Mouse (Mus musculus): Measurements from ENCODE around the gene Cdip1. TPM values are rescaled to one million over a fixed set of nuclear protein-coding genes. Genes with fewer than 3 reads are reported as not detected.

Cdip1 gene
- polyA plus RNA-seq, 1 experiment, result 46.5 TPM

DNA sequence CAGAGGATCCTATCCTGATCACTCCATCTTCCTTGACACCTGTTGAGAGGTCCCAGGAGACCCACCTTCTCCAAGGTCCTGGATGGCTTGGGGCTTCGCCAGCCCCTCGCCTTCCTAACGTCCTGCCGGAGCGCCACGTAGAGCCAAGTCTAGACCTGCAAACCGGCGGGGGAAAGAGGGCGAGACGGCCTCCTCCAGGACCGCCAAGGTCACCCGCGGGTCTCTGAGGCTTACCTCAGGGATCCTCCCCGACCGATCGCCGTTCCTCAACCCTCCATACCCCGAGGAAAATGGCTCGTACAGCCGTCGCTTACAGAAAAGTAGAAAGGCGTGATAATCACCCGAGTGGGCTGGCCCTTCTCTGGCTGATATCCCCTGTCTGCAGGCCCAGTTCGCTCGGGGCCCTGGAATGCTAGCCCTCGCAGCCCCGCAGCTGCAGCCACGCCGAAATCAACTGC lies 752 bp downstream of the Cdip1 start:
- H3K36me3 ChIP-seq (ENCODE audit: control insufficient read depth, insufficient read depth, low read length, poor library complexity, severe bottlenecking), result no peaks in the 10 kb centered on the region

GRCm38 (mm10) chr16:4788176-4788575 lies 1.9 kb downstream of the Cdip1 start:
- Histone ChIP-seq H3K27me3 (ENCODE audit: control insufficient read depth, insufficient read depth, low read length, poor library complexity, severe bottlenecking) (no peaks in the 10 kb centered on the region), H3K36me3 (ENCODE audit: control insufficient read depth, insufficient read depth, low read length, poor library complexity, severe bottlenecking) (no peaks in the 10 kb centered on the region), H3K4me3 (ENCODE audit: low read depth, low read length) (no peak overlapping the region), H3K9ac (ENCODE audit: low read depth, poor library complexity, severe bottlenecking) (no peak overlapping the region), H3K27ac (ENCODE audit: insufficient read depth, low read length) (no peak overlapping the region), H3K9me3 (replicated peaks; ENCODE audit: control insufficient read depth, insufficient read depth, low read length, poor library complexity, severe bottlenecking) (no peaks in the 10 kb centered on the region), H3K4me1 (ENCODE audit: control insufficient read depth, insufficient read depth, low read length) (no peaks in the 10 kb centered on the region)
- TF ChIP-seq CTCF (IDR thresholded peaks at IDR 0.05; ENCODE audit: low read depth, low read length) (no peak), EP300 (IDR thresholded peaks at IDR 0.05; ENCODE audit: insufficient read depth, low read depth, low read length) (no peak), POLR2A (IDR thresholded peaks at IDR 0.05; ENCODE audit: insufficient read depth, low read length) (no peak)

More for the DNA sequence above, 752 bp downstream of the Cdip1 start:
- Histone ChIP-seq H3K4me1 (ENCODE audit: control insufficient read depth, insufficient read depth, low read length) (no peaks in the 10 kb centered on the region), H3K27me3 (ENCODE audit: control insufficient read depth, insufficient read depth, low read length, poor library complexity, severe bottlenecking) (no peaks in the 10 kb centered on the region), H3K9ac (ENCODE audit: low read depth, poor library complexity, severe bottlenecking) (peak overlapping the region; percentile 67), H3K4me3 (ENCODE audit: low read depth, low read length) (peak overlapping the region; percentile 93), H3K27ac (ENCODE audit: insufficient read depth, low read length) (no peak overlapping the region), H3K9me3 (replicated peaks; ENCODE audit: control insufficient read depth, insufficient read depth, low read length, poor library complexity, severe bottlenecking) (no peaks in the 10 kb centered on the region)
- TF ChIP-seq POLR2A (IDR thresholded peaks at IDR 0.05; ENCODE audit: insufficient read depth, low read length), result no peak
- no peak for TF ChIP-seq CTCF (IDR thresholded peaks at IDR 0.05; ENCODE audit: low read depth, low read length)

DNA sequence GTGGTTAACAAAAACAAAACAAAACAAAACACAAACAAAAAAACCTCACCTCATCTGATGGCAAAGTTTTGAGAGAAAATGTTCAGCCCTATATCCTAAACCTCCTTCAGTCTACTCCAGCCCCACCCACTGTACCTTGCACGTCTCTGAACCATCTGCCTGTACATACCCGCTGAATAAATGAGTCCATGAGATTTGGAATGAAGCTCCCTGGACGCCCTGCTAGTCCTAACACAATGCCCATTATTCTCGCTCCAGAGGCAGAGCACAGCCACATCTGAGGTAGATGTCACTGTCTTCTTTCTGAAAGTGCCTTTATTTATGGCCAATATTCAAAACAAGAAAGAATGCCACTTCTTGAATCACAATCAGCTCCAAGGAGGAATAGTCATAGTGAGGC lies 4.4 kb downstream of the Cdip1 start:
- no peak overlapping the region for H3K4me3 ChIP-seq (ENCODE audit: low read depth, low read length)
- H3K27me3 ChIP-seq (ENCODE audit: control insufficient read depth, insufficient read depth, low read length, poor library complexity, severe bottlenecking), result no peaks in the 10 kb centered on the region
- H3K9me3 ChIP-seq (replicated peaks; ENCODE audit: control insufficient read depth, insufficient read depth, low read length, poor library complexity, severe bottlenecking), result no peaks in the 10 kb centered on the region
- no peak overlapping the region for H3K27ac ChIP-seq (ENCODE audit: insufficient read depth, low read length)
- no peak overlapping the region for H3K9ac ChIP-seq (ENCODE audit: low read depth, poor library complexity, severe bottlenecking)
- TF ChIP-seq POLR2A (IDR thresholded peaks at IDR 0.05; ENCODE audit: insufficient read depth, low read length), result no peak
- no peak for TF ChIP-seq EP300 (IDR thresholded peaks at IDR 0.05; ENCODE audit: insufficient read depth, low read depth, low read length)
- no peak for TF ChIP-seq CTCF (IDR thresholded peaks at IDR 0.05; ENCODE audit: low read depth, low read length)
- H3K36me3 ChIP-seq (ENCODE audit: control insufficient read depth, insufficient read depth, low read length, poor library complexity, severe bottlenecking), result no peaks in the 10 kb centered on the region
- no peaks in the 10 kb centered on the region for H3K4me1 ChIP-seq (ENCODE audit: control insufficient read depth, insufficient read depth, low read length)

DNA sequence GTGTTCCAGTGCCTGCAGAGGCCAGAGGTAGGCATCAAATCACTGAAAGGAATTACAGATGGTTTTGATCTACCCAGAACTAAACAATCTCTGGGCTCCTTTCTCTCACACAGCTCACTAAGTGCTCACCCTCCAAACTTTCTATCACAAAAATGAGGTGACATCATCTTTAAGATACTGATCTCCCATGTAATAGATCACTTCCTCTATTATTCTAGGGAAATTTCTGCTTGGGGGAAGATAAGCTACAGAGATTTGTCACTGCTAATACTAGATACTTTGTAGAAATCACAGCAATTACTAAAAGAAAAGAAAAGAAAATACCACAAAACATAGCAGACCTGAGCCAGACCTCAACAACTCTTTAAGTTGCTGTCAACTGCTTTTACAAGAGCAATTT lies 7.6 kb downstream of the Cdip1 start:
- TF ChIP-seq CTCF (IDR thresholded peaks at IDR 0.05; ENCODE audit: low read depth, low read length) (no peak), POLR2A (IDR thresholded peaks at IDR 0.05; ENCODE audit: insufficient read depth, low read length) (no peak)
- no peaks in the 10 kb centered on the region for H3K36me3 ChIP-seq (ENCODE audit: control insufficient read depth, insufficient read depth, low read length, poor library complexity, severe bottlenecking)

DNA sequence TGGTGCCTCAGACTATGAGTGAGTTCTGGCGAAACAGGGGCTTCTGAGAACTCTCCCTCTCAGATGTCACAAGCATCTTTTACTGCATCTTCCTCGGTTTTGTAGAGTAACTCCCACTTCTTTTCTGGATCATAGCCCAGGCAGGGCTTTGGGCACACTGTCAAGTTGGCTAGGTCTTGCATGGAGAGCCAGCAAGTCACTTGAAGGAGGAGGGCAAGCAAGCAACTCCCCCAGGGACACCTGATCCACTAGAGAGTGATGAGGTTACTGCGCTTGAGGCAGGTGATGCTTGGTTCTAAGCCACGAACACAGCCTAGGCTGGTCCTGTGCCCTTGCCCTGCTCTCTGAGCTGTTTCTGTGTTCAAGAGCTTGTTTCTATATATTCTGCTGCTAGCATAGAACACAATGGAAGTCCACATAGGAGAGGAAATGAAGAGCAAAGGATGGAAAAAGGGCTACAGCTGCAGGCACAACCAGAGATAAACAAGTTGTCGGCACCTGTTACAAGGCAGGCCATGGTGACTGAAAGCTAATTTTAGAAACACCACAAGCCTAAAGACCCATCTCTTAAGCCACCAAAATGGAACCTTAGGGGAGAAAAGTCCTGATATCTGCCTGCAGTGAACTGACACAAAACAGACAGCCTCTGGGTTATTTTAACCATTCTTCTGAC lies 8.4 kb downstream of the Cdip1 start:
- Histone ChIP-seq H3K9ac (ENCODE audit: low read depth, poor library complexity, severe bottlenecking) (no peak overlapping the region), H3K4me1 (ENCODE audit: control insufficient read depth, insufficient read depth, low read length) (no peaks in the 10 kb centered on the region), H3K27me3 (ENCODE audit: control insufficient read depth, insufficient read depth, low read length, poor library complexity, severe bottlenecking) (no peaks in the 10 kb centered on the region), H3K9me3 (replicated peaks; ENCODE audit: control insufficient read depth, insufficient read depth, low read length, poor library complexity, severe bottlenecking) (no peaks in the 10 kb centered on the region), H3K4me3 (ENCODE audit: low read depth, low read length) (no peak overlapping the region), H3K27ac (ENCODE audit: insufficient read depth, low read length) (no peak overlapping the region), H3K36me3 (ENCODE audit: control insufficient read depth, insufficient read depth, low read length, poor library complexity, severe bottlenecking) (no peaks in the 10 kb centered on the region)
- TF ChIP-seq CTCF (IDR thresholded peaks at IDR 0.05; ENCODE audit: low read depth, low read length) (no peak), EP300 (IDR thresholded peaks at IDR 0.05; ENCODE audit: insufficient read depth, low read depth, low read length) (no peak), POLR2A (IDR thresholded peaks at IDR 0.05; ENCODE audit: insufficient read depth, low read length) (no peak)

More for the DNA sequence above, 7.6 kb downstream of the Cdip1 start:
- H3K4me3 ChIP-seq (ENCODE audit: low read depth, low read length), result no peak overlapping the region
- H3K4me1 ChIP-seq (ENCODE audit: control insufficient read depth, insufficient read depth, low read length), result no peaks in the 10 kb centered on the region
- no peaks in the 10 kb centered on the region for H3K9me3 ChIP-seq (replicated peaks; ENCODE audit: control insufficient read depth, insufficient read depth, low read length, poor library complexity, severe bottlenecking)
- H3K27ac ChIP-seq (ENCODE audit: insufficient read depth, low read length), result no peak overlapping the region
- H3K27me3 ChIP-seq (ENCODE audit: control insufficient read depth, insufficient read depth, low read length, poor library complexity, severe bottlenecking), result no peaks in the 10 kb centered on the region
- no peak overlapping the region for H3K9ac ChIP-seq (ENCODE audit: low read depth, poor library complexity, severe bottlenecking)

- no peak for TF ChIP-seq POLR2A (IDR thresholded peaks at IDR 0.05; ENCODE audit: insufficient read depth, low read length)
- TF ChIP-seq EP300 (IDR thresholded peaks at IDR 0.05; ENCODE audit: insufficient read depth, low read depth, low read length), result no peak
- no peak for TF ChIP-seq CTCF (IDR thresholded peaks at IDR 0.05; ENCODE audit: low read depth, low read length)
- Histone ChIP-seq H3K4me1 (ENCODE audit: control insufficient read depth, insufficient read depth, low read length) (no peaks in the 10 kb centered on the region), H3K36me3 (ENCODE audit: control insufficient read depth, insufficient read depth, low read length, poor library complexity, severe bottlenecking) (no peaks in the 10 kb centered on the region), H3K4me3 (ENCODE audit: low read depth, low read length) (no peak overlapping the region), H3K9ac (ENCODE audit: low read depth, poor library complexity, severe bottlenecking) (no peak overlapping the region), H3K27ac (ENCODE audit: insufficient read depth, low read length) (no peak overlapping the region), H3K9me3 (replicated peaks; ENCODE audit: control insufficient read depth, insufficient read depth, low read length, poor library complexity, severe bottlenecking) (no peaks in the 10 kb centered on the region), H3K27me3 (ENCODE audit: control insufficient read depth, insufficient read depth, low read length, poor library complexity, severe bottlenecking) (no peaks in the 10 kb centered on the region)
Measured at GRCm38 (mm10) chr16:4778940-4779339, 11.2 kb downstream of the Cdip1 start.
